Mouse (Mus musculus): ENCODE results near the gene Olfr215.
"Not testable (repeated sequence)": the region's sequence is repeated elsewhere in the genome, so short reads cannot be mapped to it uniquely, and the experiment has no call there.

The Olfr215 gene

GRCm38 (mm10) chr6:116584095-116584494, at the start of gene Olfr215:
TSS of gene Olfr215 (minus strand) at chr6:116584195.
- CTCF ChIA-PET: no interaction called here

GRCm38 (mm10) chr6:116632129-116632528, 48.1 kb upstream of the Olfr215 start:
- CTCF ChIA-PET: interaction anchor here (0.6 kb wide), 1 partner anchor 150 kb away, joined by 3 read pairs; no protein-coding TSS in a partner anchor

GRCm38 (mm10) chr6:116629766-116630165, 45.8 kb upstream of the Olfr215 start:
- CTCF ChIA-PET: interaction anchor here (0.6 kb wide), 1 partner anchor 1413 kb away, joined by 6 read pairs; no protein-coding TSS in a partner anchor

- CTCF ChIA-PET: no interaction called here
Measured at GRCm38 (mm10) chr6:116628539-116629171, 44.7 kb upstream of the Olfr215 start, which contains the start of gene Zfp422. TSS of gene Zfp422 (minus strand) at chr6:116628999.

- CTCF ChIA-PET: no interaction called here
Measured at GRCm38 (mm10) chr6:116628095-116628494, 44.1 kb upstream of the Olfr215 start.

GRCm38 (mm10) chr6:116626417-116626816, 42.4 kb upstream of the Olfr215 start:
- CTCF ChIA-PET: not testable (repeated sequence)

GRCm38 (mm10) chr6:116621318-116622023, 37.5 kb upstream of the Olfr215 start:
- CTCF ChIA-PET: no interaction called here

- CTCF ChIA-PET: no interaction called here
Measured at GRCm38 (mm10) chr6:116618073-116618472, 34.1 kb upstream of the Olfr215 start.

- CTCF ChIA-PET: no interaction called here
Measured at GRCm38 (mm10) chr6:116615719-116616118, 31.7 kb upstream of the Olfr215 start.

- CTCF ChIA-PET: no interaction called here
Measured at GRCm38 (mm10) chr6:116607230-116607629, 23.2 kb upstream of the Olfr215 start.

GRCm38 (mm10) chr6:116600969-116601368, 17.0 kb upstream of the Olfr215 start:
- CTCF ChIA-PET: not testable (repeated sequence)

GRCm38 (mm10) chr6:116569834-116570233, 14.2 kb downstream of the Olfr215 start:
- CTCF ChIA-PET: no interaction called here

- CTCF ChIA-PET: no interaction called here
Measured at GRCm38 (mm10) chr6:116554952-116555351, 29.0 kb downstream of the Olfr215 start.

- CTCF ChIA-PET: no interaction called here
Measured at GRCm38 (mm10) chr6:116553935-116554334, 30.1 kb downstream of the Olfr215 start, which contains the start of gene Olfr214. TSS of gene Olfr214 (plus strand) at chr6:116554235.

GRCm38 (mm10) chr6:116550841-116551240, 33.2 kb downstream of the Olfr215 start, which contains the start of gene Gm5580:
TSS of gene Gm5580 (plus strand) at chr6:116551141.
- CTCF ChIA-PET: not testable (repeated sequence)

GRCm38 (mm10) chr6:116542500-116542899, 41.5 kb downstream of the Olfr215 start:
- CTCF ChIA-PET: no interaction called here

GRCm38 (mm10) chr6:116538156-116538555, 45.8 kb downstream of the Olfr215 start, which contains the start of gene Olfr213:
TSS of gene Olfr213 (plus strand) at chr6:116538456.
- CTCF ChIA-PET: no interaction called here
